Mouse (Mus musculus): ENCODE data around the gene Zcchc4. TPM values are rescaled to one million over a fixed set of nuclear protein-coding genes. Genes with fewer than 3 reads are reported as not detected.
A peak's percentile ranks its signal among the peaks of the same experiment; 100 is the strongest.

Zcchc4 gene
- 9.3 and 11.0 TPM in 2 replicates for polyA plus RNA-seq (2014; fragmentation: Nextera tagmentation; extraction: Ambion mirVana)

DNA sequence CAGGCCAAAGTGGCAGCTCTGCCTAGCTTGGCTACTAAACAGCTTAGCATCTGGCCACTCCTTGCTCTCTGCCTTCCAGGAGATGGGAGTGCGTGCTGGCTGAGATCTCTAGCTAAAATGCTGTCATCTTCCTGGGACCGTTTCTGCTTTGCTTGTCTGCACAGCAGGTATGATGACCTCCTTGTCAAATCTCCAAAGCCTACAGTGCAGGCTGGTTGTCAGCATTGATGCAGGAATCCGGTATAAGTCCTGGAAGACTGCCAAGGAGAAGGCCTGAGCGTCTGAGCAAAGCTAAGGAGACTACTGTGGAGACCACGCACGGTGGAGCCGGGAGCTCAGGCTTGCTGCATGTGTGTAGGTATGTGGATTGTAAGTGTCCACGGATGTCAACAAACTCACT, at the start of gene Zcchc4:
TSS of gene Zcchc4 (plus strand) at position 173 of the 400 bp plus-strand sequence.
- no peaks in the 10 kb centered on the region for H3K36me3 ChIP-seq (replicated peaks; ENCODE audit: control insufficient read depth, insufficient read depth)
- H3K4me1 ChIP-seq (replicated peaks; ENCODE audit: control insufficient read depth, insufficient read depth, low read length): no peaks in the 10 kb centered on the region
- no peaks in the 10 kb centered on the region for H3K9me3 ChIP-seq (ENCODE audit: control insufficient read depth, low read length)
- DNase-seq (ENCODE audit: low spot score): no peak
- ATAC-seq (ENCODE audit: low FRiP score): no peak
- H3K4me3 ChIP-seq (replicated peaks; ENCODE audit: low read length): no peak within 1 kb of the TSS
- no peak within 1 kb of the TSS for H3K9ac ChIP-seq
- no peaks in the 10 kb centered on the region for H3K27me3 ChIP-seq (ENCODE audit: control insufficient read depth, insufficient read depth, low read length)
- H3K4me2 ChIP-seq (replicated peaks): no peak within 1 kb of the TSS
- 71% methylated on average over 8 of the region's 8 CpGs for WGBS
- no peak within 1 kb of the TSS for H3K27ac ChIP-seq

DNA sequence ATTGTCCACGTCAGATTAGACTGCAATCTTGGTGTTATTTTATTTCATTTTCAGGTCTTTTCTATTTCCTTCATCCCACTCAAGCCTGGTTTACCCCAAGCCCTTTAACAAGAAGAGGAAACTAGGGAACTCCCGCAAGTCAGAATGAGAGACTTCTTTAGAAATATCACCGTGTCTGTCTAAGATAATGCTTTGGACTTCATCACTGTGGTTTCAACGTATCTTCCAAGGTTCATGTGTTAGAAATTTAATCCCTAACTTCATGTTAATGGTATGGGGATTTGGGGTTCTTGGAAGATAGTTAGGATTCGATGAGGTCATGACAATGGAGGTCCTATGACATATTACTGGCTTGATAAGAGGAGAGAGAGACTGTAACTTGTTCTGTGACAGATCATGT, 47.5 kb upstream of the Zcchc4 start:
- no peaks in the 10 kb centered on the region for H3K4me1 ChIP-seq (replicated peaks; ENCODE audit: control insufficient read depth, insufficient read depth, low read length)
- 86% methylated on average over 5 of the region's 5 CpGs for WGBS
- no peaks in the 10 kb centered on the region for H3K9me3 ChIP-seq (ENCODE audit: control insufficient read depth, low read length)
- no peak for ATAC-seq (ENCODE audit: low FRiP score)
- H3K4me2 ChIP-seq (replicated peaks): no peak overlapping the region
- H3K4me3 ChIP-seq (replicated peaks; ENCODE audit: low read length): no peak overlapping the region
- DNase-seq (ENCODE audit: low spot score): no peak
- H3K36me3 ChIP-seq (replicated peaks; ENCODE audit: control insufficient read depth, insufficient read depth): no peaks in the 10 kb centered on the region
- H3K27ac ChIP-seq: no peak overlapping the region
- no peak overlapping the region for H3K9ac ChIP-seq
- no peaks in the 10 kb centered on the region for H3K27me3 ChIP-seq (ENCODE audit: control insufficient read depth, insufficient read depth, low read length)

GRCm38 (mm10) chr5:52732811-52733210, 42.4 kb upstream of the Zcchc4 start:
- 80% methylated on average over 4 of the region's 4 CpGs for WGBS
- Histone ChIP-seq H3K4me1 (replicated peaks; ENCODE audit: control insufficient read depth, insufficient read depth, low read length) (no peaks in the 10 kb centered on the region), H3K27me3 (ENCODE audit: control insufficient read depth, insufficient read depth, low read length) (no peaks in the 10 kb centered on the region), H3K9ac (no peak overlapping the region), H3K4me3 (replicated peaks; ENCODE audit: low read length) (no peak overlapping the region), H3K27ac (no peak overlapping the region), H3K36me3 (replicated peaks; ENCODE audit: control insufficient read depth, insufficient read depth) (no peaks in the 10 kb centered on the region), H3K9me3 (ENCODE audit: control insufficient read depth, low read length) (no peaks in the 10 kb centered on the region), H3K4me2 (replicated peaks) (no peak overlapping the region)
- DNase-seq (ENCODE audit: low spot score) (no peak), ATAC-seq (ENCODE audit: low FRiP score) (no peak)

GRCm38 (mm10) chr5:52736046-52736445, 39.2 kb upstream of the Zcchc4 start:
- Histone ChIP-seq H3K36me3 (replicated peaks; ENCODE audit: control insufficient read depth, insufficient read depth) (no peaks in the 10 kb centered on the region), H3K9me3 (ENCODE audit: control insufficient read depth, low read length) (no peaks in the 10 kb centered on the region), H3K4me3 (replicated peaks; ENCODE audit: low read length) (no peak overlapping the region), H3K27me3 (ENCODE audit: control insufficient read depth, insufficient read depth, low read length) (no peaks in the 10 kb centered on the region), H3K4me2 (replicated peaks) (no peak overlapping the region), H3K27ac (no peak overlapping the region), H3K9ac (no peak overlapping the region), H3K4me1 (replicated peaks; ENCODE audit: control insufficient read depth, insufficient read depth, low read length) (no peaks in the 10 kb centered on the region)
- no peak for ATAC-seq (ENCODE audit: low FRiP score)
- DNase-seq (ENCODE audit: low spot score): no peak
- 71% methylated on average over 3 of the region's 3 CpGs for WGBS

- H3K9ac ChIP-seq: peak within 1 kb of the TSS; percentile 66
- no peaks in the 10 kb centered on the region for H3K36me3 ChIP-seq (replicated peaks; ENCODE audit: control insufficient read depth, insufficient read depth)
- peak; percentile 91 for ATAC-seq (ENCODE audit: low FRiP score)
- H3K4me1 ChIP-seq (replicated peaks; ENCODE audit: control insufficient read depth, insufficient read depth, low read length): 0 out of 2 replicates have a peak, but pooled peaks cover 3% of the 10 kb centered on the region
- peak; percentile 65 for DNase-seq (ENCODE audit: low spot score)
- no peak within 1 kb of the TSS for H3K27ac ChIP-seq
- under 1% methylated on average over 64 of the region's 75 CpGs for WGBS
- H3K4me3 ChIP-seq (replicated peaks; ENCODE audit: low read length): peak within 1 kb of the TSS; percentile 79
- no peaks in the 10 kb centered on the region for H3K27me3 ChIP-seq (ENCODE audit: control insufficient read depth, insufficient read depth, low read length)
- no peaks in the 10 kb centered on the region for H3K9me3 ChIP-seq (ENCODE audit: control insufficient read depth, low read length)
- H3K4me2 ChIP-seq (replicated peaks): peak within 1 kb of the TSS; percentile 83
Observed at GRCm38 (mm10) chr5:52741391-52742111, 33.7 kb upstream of the Zcchc4 start, which contains the start of gene Pi4k2b. Pi4k2b (plus strand) TSS chr5:52741574.

- 3% methylated on average over 17 of the region's 17 CpGs for WGBS
- Histone ChIP-seq H3K27ac (no peak overlapping the region), H3K27me3 (ENCODE audit: control insufficient read depth, insufficient read depth, low read length) (no peaks in the 10 kb centered on the region)
Observed at GRCm38 (mm10) chr5:52742112-52742813, 32.9 kb upstream of the Zcchc4 start.

GRCm38 (mm10) chr5:52743231-52743630, 32.0 kb upstream of the Zcchc4 start:
- H3K4me3 ChIP-seq (replicated peaks; ENCODE audit: low read length): no peak overlapping the region
- H3K27me3 ChIP-seq (ENCODE audit: control insufficient read depth, insufficient read depth, low read length): no peaks in the 10 kb centered on the region
- no peak overlapping the region for H3K9ac ChIP-seq
- H3K27ac ChIP-seq: no peak overlapping the region
- no peaks in the 10 kb centered on the region for H3K9me3 ChIP-seq (ENCODE audit: control insufficient read depth, low read length)
- 0 out of 2 replicates have a peak, but pooled peaks cover 3% of the 10 kb centered on the region for H3K4me1 ChIP-seq (replicated peaks; ENCODE audit: control insufficient read depth, insufficient read depth, low read length)
- peak overlapping the region; percentile 83; the same call in 1 of the 2 replicates for H3K4me2 ChIP-seq (replicated peaks)
- no peak for ATAC-seq (ENCODE audit: low FRiP score)
- WGBS: 45% methylated on average over 4 of the region's 4 CpGs
- DNase-seq (ENCODE audit: low spot score): no peak
- H3K36me3 ChIP-seq (replicated peaks; ENCODE audit: control insufficient read depth, insufficient read depth): no peaks in the 10 kb centered on the region

More at GRCm38 (mm10) chr5:52742112-52742813, 32.9 kb upstream of the Zcchc4 start:
- H3K4me1 ChIP-seq (replicated peaks; ENCODE audit: control insufficient read depth, insufficient read depth, low read length): 0 out of 2 replicates have a peak, but pooled peaks cover 3% of the 10 kb centered on the region
- H3K4me2 ChIP-seq (replicated peaks): peak overlapping the region; percentile 83
- peak; percentile 8; the same call in 1 of the 2 replicates for ATAC-seq (ENCODE audit: low FRiP score)
- DNase-seq (ENCODE audit: low spot score): peak; percentile 47
- H3K9me3 ChIP-seq (ENCODE audit: control insufficient read depth, low read length): no peaks in the 10 kb centered on the region
- no peaks in the 10 kb centered on the region for H3K36me3 ChIP-seq (replicated peaks; ENCODE audit: control insufficient read depth, insufficient read depth)
- H3K9ac ChIP-seq: peak overlapping the region; percentile 66; the same call in 1 of the 2 replicates
- peak overlapping the region; percentile 79 for H3K4me3 ChIP-seq (replicated peaks; ENCODE audit: low read length)

DNA sequence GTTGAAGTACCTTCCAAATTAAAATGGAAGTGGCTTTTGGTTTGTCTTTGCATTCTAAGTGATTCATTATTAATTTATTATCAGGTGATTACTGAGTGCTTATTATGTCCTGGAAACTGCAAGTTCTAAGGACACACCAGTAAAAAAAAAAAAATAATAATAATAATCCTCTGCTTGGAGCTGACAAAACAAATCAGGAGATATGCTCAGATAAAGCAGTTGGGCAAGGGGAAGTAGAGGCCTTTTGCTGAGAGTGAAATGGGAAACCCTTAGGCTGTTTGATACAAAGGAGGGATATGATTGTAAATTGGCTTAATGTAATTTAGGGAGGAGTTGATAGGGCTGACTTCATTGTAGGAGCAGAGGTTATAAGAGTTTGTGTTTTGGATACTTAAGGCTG, 28.3 kb upstream of the Zcchc4 start:
- no peak for ATAC-seq (ENCODE audit: low FRiP score)

GRCm38 (mm10) chr5:52748732-52749131, 26.5 kb upstream of the Zcchc4 start:
- H3K9me3 ChIP-seq (ENCODE audit: control insufficient read depth, low read length): no peaks in the 10 kb centered on the region
- no peak overlapping the region for H3K9ac ChIP-seq
- no peak overlapping the region for H3K4me2 ChIP-seq (replicated peaks)
- no peak overlapping the region for H3K27ac ChIP-seq
- no peaks in the 10 kb centered on the region for H3K4me1 ChIP-seq (replicated peaks; ENCODE audit: control insufficient read depth, insufficient read depth, low read length)
- WGBS: 89% methylated on average over 5 of the region's 5 CpGs
- no peak for ATAC-seq (ENCODE audit: low FRiP score)
- H3K4me3 ChIP-seq (replicated peaks; ENCODE audit: low read length): no peak overlapping the region
- no peaks in the 10 kb centered on the region for H3K36me3 ChIP-seq (replicated peaks; ENCODE audit: control insufficient read depth, insufficient read depth)
- DNase-seq (ENCODE audit: low spot score): no peak
- H3K27me3 ChIP-seq (ENCODE audit: control insufficient read depth, insufficient read depth, low read length): no peaks in the 10 kb centered on the region

More for the DNA sequence above, 28.3 kb upstream of the Zcchc4 start:
- DNase-seq (ENCODE audit: low spot score): no peak
- no peaks in the 10 kb centered on the region for H3K36me3 ChIP-seq (replicated peaks; ENCODE audit: control insufficient read depth, insufficient read depth)
- H3K4me3 ChIP-seq (replicated peaks; ENCODE audit: low read length): no peak overlapping the region
- no peak overlapping the region for H3K27ac ChIP-seq
- no peaks in the 10 kb centered on the region for H3K27me3 ChIP-seq (ENCODE audit: control insufficient read depth, insufficient read depth, low read length)
- H3K4me2 ChIP-seq (replicated peaks): no peak overlapping the region
- H3K4me1 ChIP-seq (replicated peaks; ENCODE audit: control insufficient read depth, insufficient read depth, low read length): 0 out of 2 replicates have a peak, but pooled peaks cover 3% of the 10 kb centered on the region
- H3K9me3 ChIP-seq (ENCODE audit: control insufficient read depth, low read length): no peaks in the 10 kb centered on the region
- no peak overlapping the region for H3K9ac ChIP-seq
